In genomic region chr19:38614067-38614675, GRCm38 (mm10) we compare ENCODE assay signal across 32 mouse cellular contexts.
A peak's percentile ranks its signal among the peaks of the same experiment; 100 is the strongest.
DNase-seq lines count a peak whose midpoint lies in the region; ATAC-seq lines count a peak whose summit lies in the region.
"Had no signal": no experiment of that assay in that cellular context is flagged by ENCODE, and none has a peak within 500 bp of the region (broad histone marks: within the 10 kb centered on the region; RNA-seq: fewer than 3 reads in every experiment).

No protein-coding gene starts in this region.

- no peaks in the 10 kb centered on the region for H3K36me3 ChIP-seq in forebrain, embryonic 16.5 days (ENCODE audit: control insufficient read depth, insufficient read depth)
- no peaks in the 10 kb centered on the region for H3K36me3 ChIP-seq in forebrain, embryonic 11.5 days (ENCODE audit: control insufficient read depth, insufficient read depth, low read length)
- H3K36me3 ChIP-seq in midbrain, embryonic 13.5 days = no peaks in the 10 kb centered on the region
- no peaks in the 10 kb centered on the region for H3K36me3 ChIP-seq in midbrain, embryonic 10.5 days
- H3K36me3 ChIP-seq: embryonic facial prominence, embryonic 12.5 days; hindbrain, embryonic 12.5 days; intestine, embryonic 15.5 days; limb, embryonic 13.5 days; lung, embryonic 15.5 days; midbrain, embryonic 15.5 days; neural tube, embryonic 15.5 days had no signal

- H3K27me3 ChIP-seq in forebrain, embryonic 16.5 days (replicated peaks; ENCODE audit: control insufficient read depth, insufficient read depth, low read length) = no peaks in the 10 kb centered on the region
- no peaks in the 10 kb centered on the region for H3K27me3 ChIP-seq in forebrain, embryonic 11.5 days (ENCODE audit: control insufficient read depth, insufficient read depth, low read length)
- H3K27me3 ChIP-seq in midbrain, embryonic 13.5 days = no peaks in the 10 kb centered on the region
- no peaks in the 10 kb centered on the region for H3K27me3 ChIP-seq in midbrain, embryonic 10.5 days (ENCODE audit: low read depth, poor library complexity, severe bottlenecking)
- H3K27me3 ChIP-seq: embryonic facial prominence, embryonic 12.5 days; hindbrain, embryonic 12.5 days; intestine, embryonic 15.5 days; limb, embryonic 13.5 days; lung, embryonic 15.5 days; midbrain, embryonic 15.5 days; neural tube, embryonic 15.5 days had no signal

- H3K9ac ChIP-seq in forebrain, embryonic 16.5 days (replicated peaks; ENCODE audit: low read depth, low read length) = no peak overlapping the region
- no peak overlapping the region for H3K9ac ChIP-seq in forebrain, embryonic 11.5 days (ENCODE audit: low read length)
- H3K9ac ChIP-seq in midbrain, embryonic 13.5 days (replicated peaks) = no peak overlapping the region
- H3K9ac ChIP-seq: embryonic facial prominence, embryonic 12.5 days; hindbrain, embryonic 12.5 days; intestine, embryonic 15.5 days; limb, embryonic 13.5 days; liver, embryonic 14.5 days; lung, embryonic 15.5 days; midbrain, embryonic 15.5 days; neural tube, embryonic 15.5 days had no signal

- H3K27ac ChIP-seq in forebrain, embryonic 16.5 days (ENCODE audit: low read length) = no peak overlapping the region
- no peak overlapping the region for H3K27ac ChIP-seq in forebrain, embryonic 11.5 days (ENCODE audit: low read depth, low read length)
- no peak overlapping the region for H3K27ac ChIP-seq in midbrain, embryonic 13.5 days
- no peak overlapping the region for H3K27ac ChIP-seq in midbrain, embryonic 10.5 days (replicated peaks)
- H3K27ac ChIP-seq: embryonic facial prominence, embryonic 12.5 days; hindbrain, embryonic 12.5 days; hindbrain, postnatal 0 days; intestine, embryonic 15.5 days; layer of hippocampus, adult 2 months; left cerebral cortex, adult 2 months; limb, embryonic 13.5 days; liver, embryonic 14.5 days; lung, embryonic 15.5 days; midbrain, embryonic 15.5 days; neural tube, embryonic 15.5 days had no signal

- 0 out of 2 replicates have a peak, but pooled peaks cover 4% of the 10 kb centered on the region for H3K4me1 ChIP-seq in forebrain, embryonic 16.5 days (replicated peaks; ENCODE audit: control insufficient read depth, insufficient read depth, low read length)
- H3K4me1 ChIP-seq in forebrain, embryonic 11.5 days (replicated peaks; ENCODE audit: control insufficient read depth, insufficient read depth, low read length) = no peaks in the 10 kb centered on the region
- H3K4me1 ChIP-seq in midbrain, embryonic 13.5 days (replicated peaks) = peaks cover 4% of the 10 kb centered on the region; the same call in 1 of the 2 replicates
- peaks cover 13% of the 10 kb centered on the region for H3K4me1 ChIP-seq in midbrain, embryonic 10.5 days
- H3K4me1 ChIP-seq: embryonic facial prominence, embryonic 12.5 days; intestine, embryonic 15.5 days; midbrain, embryonic 15.5 days; neural tube, embryonic 15.5 days had no signal

- no peak overlapping the region for H3K4me2 ChIP-seq in forebrain, embryonic 16.5 days (ENCODE audit: low read length)
- H3K4me2 ChIP-seq in forebrain, embryonic 11.5 days (ENCODE audit: low read depth, low read length, severe bottlenecking) = no peak overlapping the region
- H3K4me2 ChIP-seq in midbrain, embryonic 13.5 days (replicated peaks) = no peak overlapping the region
- H3K4me2 ChIP-seq: embryonic facial prominence, embryonic 12.5 days; heart, embryonic 11.5 days; hindbrain, embryonic 12.5 days; intestine, embryonic 15.5 days; limb, embryonic 13.5 days; lung, embryonic 15.5 days; midbrain, embryonic 15.5 days; neural tube, embryonic 15.5 days had no signal

- no peak overlapping the region for H3K4me3 ChIP-seq in forebrain, embryonic 16.5 days (replicated peaks; ENCODE audit: low read length)
- H3K4me3 ChIP-seq in forebrain, embryonic 11.5 days (ENCODE audit: low read depth, low read length) = no peak overlapping the region
- H3K4me3 ChIP-seq in midbrain, embryonic 13.5 days (replicated peaks) = no peak overlapping the region
- H3K4me3 ChIP-seq in midbrain, embryonic 10.5 days = no peak overlapping the region
- H3K4me3 ChIP-seq: embryonic facial prominence, embryonic 12.5 days; hindbrain, embryonic 12.5 days; intestine, embryonic 15.5 days; layer of hippocampus, adult 2 months; left cerebral cortex, adult 2 months; limb, embryonic 13.5 days; lung, embryonic 15.5 days; midbrain, embryonic 15.5 days; neural tube, embryonic 15.5 days had no signal

- no peaks in the 10 kb centered on the region for H3K9me3 ChIP-seq in forebrain, embryonic 16.5 days (ENCODE audit: control insufficient read depth, low read length)
- no peaks in the 10 kb centered on the region for H3K9me3 ChIP-seq in forebrain, embryonic 11.5 days (ENCODE audit: control insufficient read depth, low read length)
- no peaks in the 10 kb centered on the region for H3K9me3 ChIP-seq in midbrain, embryonic 13.5 days
- no peaks in the 10 kb centered on the region for H3K9me3 ChIP-seq in midbrain, embryonic 10.5 days (replicated peaks)
- H3K9me3 ChIP-seq: embryonic facial prominence, embryonic 12.5 days; hindbrain, embryonic 12.5 days; intestine, embryonic 15.5 days; limb, embryonic 13.5 days; lung, embryonic 15.5 days; midbrain, embryonic 15.5 days; neural tube, embryonic 15.5 days had no signal

- no peak for DNase-seq in forebrain, embryonic 11.5 days (ENCODE audit: low spot score)
- DNase-seq in midbrain, embryonic 10.5 days (ENCODE audit: low spot score) = no peak
- peak; percentile 30 for DNase-seq in retina, postnatal 1 day
- no peak for DNase-seq in frontal cortex, adult 2 months (ENCODE audit: extremely low spot score in 1 of 2, low spot score in 1 of 2)
- DNase-seq: adrenal gland, adult 8-10 months; cerebellum, adult 8-10 months; cerebellum, postnatal 36 days; embryo, embryonic 11 days; gastrocnemius, postnatal 14 days; heart, adult 11 months; heart, postnatal 36 days; kidney, adult 2 months; kidney, postnatal 36 days; lung, postnatal 36 days; right cerebral cortex, adult 18-20 months; spleen, adult 18-20 months; thymus, postnatal 4 days had no signal

- peak; percentile 59 for ATAC-seq in forebrain, embryonic 16.5 days
- ATAC-seq in forebrain, embryonic 11.5 days (replicated peaks; ENCODE audit: low FRiP score) = no peak
- 0 out of 2 replicates have a peak, but pooled peaks have one; percentile 30 for ATAC-seq in midbrain, embryonic 13.5 days
- no peak for ATAC-seq in CD4-positive, CD25-positive, alpha-beta regulatory T cell, adult 4 months
- ATAC-seq: hindbrain, postnatal 0 days; intestine, embryonic 15.5 days; midbrain, embryonic 15.5 days had no signal

- 13% methylated on average over 11 of the region's 11 CpGs for WGBS in forebrain, embryonic 16.5 days
- WGBS in forebrain, embryonic 11.5 days = 54% methylated on average over 11 of the region's 11 CpGs
- 54% methylated on average over 11 of the region's 11 CpGs for WGBS in midbrain, embryonic 13.5 days
- WGBS in midbrain, embryonic 10.5 days = 67% methylated on average over 11 of the region's 11 CpGs

Comparison
In these comparisons a context has a peak if more than half of its experiments do, and no peak if none do; other contexts are left out.
1. ATAC-seq: peak in forebrain, embryonic 16.5 days (single experiment) and midbrain, embryonic 13.5 days (single experiment); none in forebrain, embryonic 11.5 days (single experiment) and CD4-positive, CD25-positive, alpha-beta regulatory T cell, adult 4 months (single experiment).